Mouse (Mus musculus) lung, postnatal 0 days (tissue): ENCODE measurements around the gene Per3.

Experiments used
- CTCF ChIP-seq: IDR thresholded peaks from 2 replicates; pipeline ENCODE4 v1.5.1; 2016; ENCODE audit warnings: antibody characterized with exemption, mild to moderate bottlenecking
- EP300 ChIP-seq: IDR thresholded peaks from 2 replicates; pipeline ENCODE4 v1.6.1; 2016; ENCODE audit warnings: antibody characterized with exemption, mild to moderate bottlenecking, control low read depth

DNA sequence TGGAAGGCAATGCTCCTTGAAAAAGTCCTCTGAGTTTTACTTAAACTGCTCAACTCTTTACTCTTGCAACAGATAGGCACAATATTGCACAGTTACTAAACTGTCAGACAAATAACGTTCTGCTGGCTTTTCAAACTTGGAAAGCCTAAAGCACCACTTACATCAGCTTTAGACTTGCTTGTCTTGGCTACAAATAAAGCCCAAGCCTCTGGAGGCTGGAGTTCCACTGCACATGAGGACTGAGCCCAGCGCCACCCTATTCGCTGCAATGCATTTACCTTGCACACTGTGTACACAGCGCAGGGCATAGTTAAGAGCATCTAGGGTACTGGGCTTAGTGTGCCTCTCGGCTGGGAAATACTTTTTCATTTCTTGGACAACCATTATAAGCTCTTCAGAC, 1.2 kb downstream of the Per3 start:
- TF ChIP-seq EP300 (0 out of 2 replicates have a peak, but pooled peaks have one; percentile 52), CTCF (no peak)
